Mouse (Mus musculus) colon, adult 2 months (tissue): ENCODE data around the gene Ctsz. TPM values are rescaled to one million over a fixed set of nuclear protein-coding genes. Genes with fewer than 3 reads are reported as not detected.

Experiments used
- polyA plus RNA-seq: library from polyadenylated mRNA; depleted of rRNA; stranded (reverse); fragments of >200 nt; gene quantifications from 2 replicates; pipeline ENCODE4 v1.2.3, GENCODE M21; 2012; rRNA removed

Ctsz gene
- polyA plus RNA-seq: 260 and 283 TPM in 2 replicates

GRCm38 (mm10) chr2:174438737-174439449, at the start of gene Ctsz:
TSS of gene Ctsz (minus strand) at chr2:174439039.

GRCm38 (mm10) chr2:174472818-174473549, 34.1 kb upstream of the Ctsz start, which contains the start of gene Prelid3b:
TSS of gene Prelid3b (minus strand) at chr2:174473081.

GRCm38 (mm10) chr2:174463789-174464523, 25.1 kb upstream of the Ctsz start, which contains the start of gene Atp5e:
TSS of gene Atp5e (minus strand) at chr2:174464105.

GRCm38 (mm10) chr2:174450353-174450752, 11.5 kb upstream of the Ctsz start, which contains the start of gene Tubb1:
TSS of gene Tubb1 (plus strand) at chr2:174450695.

GRCm38 (mm10) chr2:174415731-174416310, 23.0 kb downstream of the Ctsz start, which contains the start of gene Nelfcd:
TSS of gene Nelfcd (plus strand) at chr2:174415804.

Other genes with a start within 250 kb of the Ctsz start
- gene Gnas, start 154.7 kb downstream of the Ctsz start, polyA plus RNA-seq: 787 and 837 TPM in 2 replicates
- 0.34 and 0.41 TPM in 2 replicates for gene Gm20721, start 92.3 kb downstream of the Ctsz start, polyA plus RNA-seq
- gene Nelfcd, start 23.2 kb downstream of the Ctsz start, polyA plus RNA-seq: 51.6 and 56.1 TPM in 2 replicates
- 0.13 and 0.17 TPM in 2 replicates for gene Tubb1, start 11.7 kb upstream of the Ctsz start, polyA plus RNA-seq
- 463 and 501 TPM in 2 replicates for gene Atp5e, start 25.1 kb upstream of the Ctsz start, polyA plus RNA-seq
- 82.8 and 117 TPM in 2 replicates for gene Prelid3b, start 34.0 kb upstream of the Ctsz start, polyA plus RNA-seq
- gene Zfp831, start 204.5 kb upstream of the Ctsz start, polyA plus RNA-seq: 0.09 and 0.17 TPM in 2 replicates